Mouse (Mus musculus) gastrocnemius, adult 18-20 months (tissue): ENCODE results near the gene Tbx20. TPM values are rescaled to one million over a fixed set of nuclear protein-coding genes. Genes with fewer than 3 reads are reported as not detected.

Source experiments
- DNase-seq: peaks from one replicate; pipeline ENCODE4 v3.0.0; 2021; ENCODE audit warnings: low spot score
- total RNA-seq, 2 experiments: library from RNA; stranded (reverse); gene quantifications; 2 replicates each; pipeline ENCODE4 v1.2.3; 2021

Gene Tbx20
- total RNA-seq, 2 experiments from 2014 or later, result not detected

DNA sequence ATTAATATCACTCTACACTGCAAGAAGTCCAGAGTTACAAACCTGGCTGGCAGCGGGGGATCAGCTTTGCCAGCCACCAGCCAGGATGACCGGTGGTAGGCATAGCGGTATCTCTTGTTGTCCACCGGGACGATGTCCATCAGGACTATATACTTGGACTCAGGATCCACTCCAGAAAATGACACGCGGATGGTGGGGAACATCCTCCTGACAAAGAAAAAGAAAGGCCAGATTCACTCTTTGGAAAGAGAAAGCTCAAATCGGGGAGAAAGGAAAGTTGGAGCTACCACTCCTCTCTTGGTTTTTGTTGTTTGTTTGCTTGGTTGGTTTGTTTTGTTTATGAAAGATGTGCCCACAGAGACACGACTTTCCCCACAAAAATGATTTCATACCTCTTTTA lies 4.5 kb downstream of the Tbx20 start:
- DNase-seq, result no peak

DNA sequence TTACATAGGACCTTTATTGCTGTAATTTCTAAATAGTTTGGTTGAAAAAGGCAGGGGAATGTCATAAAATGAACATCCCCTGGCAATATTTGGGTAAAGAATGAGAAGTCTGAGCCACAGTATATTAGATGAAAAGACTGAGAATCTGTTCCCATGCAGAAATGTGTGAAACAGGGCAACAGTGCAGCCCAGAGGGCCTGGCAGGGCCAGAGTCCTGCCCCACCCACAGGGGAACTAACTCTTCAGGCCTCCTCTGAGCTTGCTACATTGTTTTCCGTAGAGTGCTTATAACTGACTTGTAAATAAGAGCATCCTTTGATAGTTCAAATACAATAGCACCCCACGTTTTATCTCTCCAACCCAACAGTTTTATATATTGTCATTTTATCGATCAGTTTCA lies 7.0 kb downstream of the Tbx20 start:
- DNase-seq, result no peak

DNA sequence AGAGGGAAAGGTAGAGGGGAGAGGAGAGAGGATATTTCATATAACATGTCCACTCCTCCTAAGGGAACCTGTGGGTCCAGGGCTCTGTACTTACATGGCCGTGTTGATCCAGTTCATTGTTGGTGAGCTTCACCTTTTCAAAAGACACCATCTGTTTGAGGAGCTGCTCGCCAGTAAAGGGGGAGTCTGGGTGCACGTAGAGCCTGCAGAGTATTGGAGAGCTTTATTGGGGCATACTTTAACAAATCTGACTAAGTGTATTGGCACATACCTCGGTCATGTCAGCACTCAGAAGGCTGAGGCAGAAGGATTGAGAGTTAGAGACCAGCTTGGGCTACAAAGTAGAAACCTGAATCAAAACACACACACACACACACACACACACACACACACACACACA lies 8.5 kb downstream of the Tbx20 start:
- no peak for DNase-seq

DNA sequence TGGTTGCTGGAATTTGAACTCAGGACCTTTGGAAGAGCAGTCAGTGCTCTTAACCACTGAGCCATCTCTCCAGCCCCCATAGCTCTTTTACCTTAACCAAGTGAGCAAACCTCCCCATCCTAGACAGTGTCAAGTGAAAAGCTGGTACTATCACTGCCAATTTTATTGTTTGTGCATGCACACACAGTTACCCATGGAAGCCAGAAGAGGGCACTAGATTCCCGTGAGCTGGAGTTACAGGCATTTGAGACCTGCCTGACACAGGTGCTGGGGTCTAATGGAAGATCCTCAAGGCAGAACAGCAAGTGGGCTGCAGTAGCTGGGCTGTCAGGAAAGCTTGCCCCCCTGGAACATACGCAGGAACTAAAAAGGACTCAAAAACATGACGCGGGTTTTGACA lies 13.6 kb downstream of the Tbx20 start:
- DNase-seq, result no peak

DNA sequence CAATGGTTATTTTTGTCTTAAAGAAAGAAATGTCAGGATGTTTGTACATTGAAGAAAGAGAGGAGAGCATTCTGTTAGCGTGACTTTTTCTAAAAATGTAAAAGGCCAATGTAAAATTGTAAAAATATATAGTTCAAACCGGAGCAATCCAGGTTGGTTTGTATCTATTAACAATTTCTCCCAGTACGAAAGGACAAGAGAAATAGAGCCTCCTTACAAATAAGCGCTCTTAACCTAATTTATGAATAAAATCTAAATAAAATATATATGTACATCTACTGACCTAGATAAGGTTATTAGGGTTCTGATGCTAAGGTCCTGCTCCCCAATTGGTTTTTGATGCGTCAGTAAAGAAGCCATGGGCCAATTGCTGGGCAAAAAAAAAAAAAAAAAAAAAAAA lies 29.1 kb downstream of the Tbx20 start:
- no peak for DNase-seq

DNA sequence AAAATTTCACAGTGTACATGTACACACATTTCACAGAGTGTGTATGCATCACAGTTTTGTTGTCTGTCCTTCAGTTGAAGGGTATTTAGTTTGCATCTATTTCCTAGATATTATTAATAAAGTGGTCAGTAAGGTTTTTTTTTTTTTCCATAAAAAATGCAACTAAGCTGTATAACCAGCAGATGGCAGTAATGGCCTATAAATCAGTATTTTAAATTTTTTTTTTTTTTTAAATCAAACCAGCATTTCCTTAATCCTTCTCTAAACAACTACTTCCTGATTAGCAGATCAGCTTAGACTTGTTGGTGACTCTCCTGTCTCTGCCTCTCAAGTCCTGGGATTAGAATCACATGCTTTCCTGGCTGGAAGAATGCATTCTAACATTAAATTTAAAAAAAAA lies 72.9 kb downstream of the Tbx20 start:
- no peak for DNase-seq

DNA sequence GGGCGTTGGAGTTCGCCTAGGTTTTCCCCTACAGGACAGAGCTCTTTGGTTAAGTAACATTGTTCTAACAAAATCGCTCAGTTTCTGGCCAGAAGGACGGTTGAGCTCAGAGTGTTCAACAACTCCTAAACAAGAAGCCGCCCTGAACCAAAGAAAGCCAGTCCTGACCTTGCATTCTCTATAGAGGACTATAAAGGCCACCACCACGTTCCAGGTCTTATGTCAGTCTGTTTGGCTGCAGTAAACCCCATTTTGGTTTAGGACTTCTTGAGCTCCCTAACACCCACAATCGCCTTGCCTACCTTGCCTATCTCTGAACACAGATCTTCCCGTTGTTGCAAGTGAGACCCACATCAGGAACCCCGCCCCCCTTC lies 77.7 kb downstream of the Tbx20 start:
- DNase-seq, result no peak

DNA sequence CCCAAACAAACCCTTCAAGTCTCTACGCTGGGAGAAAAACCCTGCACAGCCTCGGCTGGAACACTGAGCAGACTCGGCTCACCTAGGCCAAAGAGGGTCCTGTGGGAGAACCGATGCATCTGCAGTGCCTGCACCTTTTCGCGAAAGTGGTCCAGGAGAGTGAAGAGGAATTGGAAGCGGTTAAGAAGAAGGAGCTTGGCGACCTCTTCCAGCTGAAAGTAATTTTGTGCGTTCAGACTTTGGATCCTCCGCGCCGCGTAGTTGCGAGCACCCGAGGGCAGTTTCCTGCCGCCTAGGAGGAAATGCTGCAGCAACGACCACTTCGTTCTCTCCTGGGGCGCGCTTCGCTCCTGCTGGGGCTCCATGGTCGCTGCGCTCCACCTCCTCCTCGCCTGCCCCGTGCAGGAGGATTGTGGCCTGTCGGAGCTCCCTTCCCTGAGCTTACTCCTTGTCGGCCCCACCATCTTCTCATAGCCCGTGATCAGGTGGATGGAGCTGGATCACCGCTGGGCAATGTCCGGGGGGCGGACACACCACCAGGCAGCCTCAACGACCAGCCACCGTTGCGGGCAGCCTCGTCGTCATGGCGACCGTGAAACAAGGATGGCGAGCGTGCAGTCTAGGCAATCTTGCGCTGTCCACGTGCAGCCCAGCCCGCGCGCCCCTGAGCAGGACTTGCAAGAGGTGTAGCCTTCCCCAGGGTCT lies 78.3 kb downstream of the Tbx20 start, which contains the start of gene Dpy19l2:
TSS of gene Dpy19l2 (minus strand) at position 594 of the 705 bp plus-strand sequence.
- DNase-seq, result no peak

Other genes starting within 250 kb of the Tbx20 start
- gene Cypt4, start 149.1 kb downstream of the Tbx20 start, total RNA-seq, result not detected
- gene Dpy19l2, start 78.0 kb downstream of the Tbx20 start, total RNA-seq, result not detected